Mouse (Mus musculus): ENCODE data around the gene Mpzl1. TPM values are rescaled to one million over a fixed set of nuclear protein-coding genes. Genes with fewer than 3 reads are reported as not detected.
A peak's percentile ranks its signal among the peaks of the same experiment; 100 is the strongest.

Gene Mpzl1
- total RNA-seq, 2 experiments from 2014 or later, result 66.8 to 67.1 TPM

DNA sequence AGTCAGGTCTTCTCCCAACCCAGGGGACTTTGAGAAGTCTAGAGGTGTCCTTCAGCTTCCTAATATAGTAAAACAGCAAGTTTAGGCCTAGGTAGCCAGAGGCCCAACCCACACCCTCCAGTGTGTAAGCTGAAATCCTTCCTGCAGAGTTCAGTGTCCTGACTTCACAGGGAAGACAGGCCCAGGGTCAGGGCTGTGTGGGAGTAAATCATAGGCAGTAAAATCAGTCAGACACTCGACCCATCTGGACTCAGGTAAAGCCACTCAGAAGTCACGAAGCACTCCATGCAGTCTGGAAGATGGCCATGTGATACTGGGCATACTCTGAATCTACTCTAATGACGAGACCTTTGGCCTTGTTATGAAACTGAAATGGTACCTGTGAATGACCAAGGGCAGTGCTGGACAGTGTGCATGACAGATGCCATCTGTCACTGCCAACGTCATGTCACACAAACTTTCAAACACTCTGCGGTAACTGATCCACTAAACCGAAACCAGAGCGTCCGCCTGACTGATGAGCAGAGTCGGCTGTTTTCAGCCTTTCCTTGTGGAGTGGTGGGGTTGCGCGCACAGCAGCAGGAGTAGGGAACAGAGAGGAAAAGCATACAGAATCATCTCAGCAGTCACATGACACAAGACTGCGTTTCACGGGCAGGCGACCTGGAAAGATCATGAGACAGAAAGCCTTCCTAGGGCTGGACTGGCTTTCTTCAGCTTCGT is 39.5 kb downstream of the Mpzl1 start:
- no peak for DNase-seq (ENCODE audit: extremely low spot score in 1 of 2, low spot score in 2 of 2)
- intact Hi-C loops (cut with DNase I), result no loop called here

GRCm38 (mm10) chr1:165592295-165593082 is 41.8 kb downstream of the Mpzl1 start:
- intact Hi-C loops (cut with DNase I), result no loop called here
- DNase-seq (ENCODE audit: extremely low spot score in 1 of 2, low spot score in 2 of 2), result no peak

DNA sequence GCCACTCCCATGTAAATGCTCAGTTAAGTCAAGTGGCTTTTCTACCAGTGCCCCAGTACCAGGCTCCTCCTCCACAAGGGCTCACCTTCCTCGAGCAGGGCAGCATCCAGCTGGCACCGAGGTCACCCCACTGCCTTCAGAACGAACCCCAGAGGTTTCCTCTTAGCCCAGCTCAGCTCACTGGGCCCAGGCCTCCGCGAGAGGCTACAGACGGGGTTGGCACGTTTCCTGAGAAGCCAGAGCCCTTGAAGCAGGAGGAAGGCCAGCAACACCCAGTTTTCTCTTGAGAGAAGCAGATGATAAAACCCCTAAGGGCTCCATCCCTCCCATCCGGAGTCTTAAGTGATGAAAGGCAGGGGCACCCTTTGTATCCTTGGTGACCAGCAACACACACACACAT is 43.6 kb downstream of the Mpzl1 start:
- intact Hi-C loops (cut with DNase I), result no loop called here
- DNase-seq (ENCODE audit: extremely low spot score in 1 of 2, low spot score in 2 of 2), result no peak

- intact Hi-C loops (cut with DNase I), result loop anchor here (5.0 kb wide), 1 partner anchor 53 kb away; no protein-coding TSS in a partner anchor
Observed at GRCm38 (mm10) chr1:165589280-165590048, 44.9 kb downstream of the Mpzl1 start.

DNA sequence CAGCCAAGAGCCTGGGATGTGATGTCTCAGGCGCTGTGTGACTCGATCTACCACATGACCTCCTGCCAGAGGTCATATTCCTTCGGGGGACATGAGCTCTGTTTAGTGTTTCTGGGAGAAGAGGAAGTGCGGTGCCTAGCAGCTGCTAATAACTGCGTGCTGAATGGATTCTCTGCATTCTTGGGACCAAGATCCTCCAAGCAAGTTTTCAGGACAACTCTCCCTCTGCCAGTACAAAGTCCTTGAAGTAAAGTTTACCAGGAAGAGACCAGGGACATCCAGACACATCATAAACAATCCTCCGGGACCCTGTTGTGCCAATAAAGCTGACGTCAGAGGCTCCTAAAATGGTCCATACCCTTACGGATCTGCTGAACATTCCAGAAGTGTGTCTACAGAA is 46.5 kb downstream of the Mpzl1 start:
- intact Hi-C loops (cut with DNase I), result loop anchor here (5.0 kb wide), 1 partner anchor 54 kb away; no protein-coding TSS in a partner anchor

More at GRCm38 (mm10) chr1:165589280-165590048, 44.9 kb downstream of the Mpzl1 start:
- peak in 1 of 2 experiments; percentile 83 for DNase-seq (ENCODE audit: extremely low spot score in 1 of 2, low spot score in 2 of 2)

GRCm38 (mm10) chr1:165586366-165586765 is 48.0 kb downstream of the Mpzl1 start:
- DNase-seq (ENCODE audit: extremely low spot score in 1 of 2, low spot score in 2 of 2), result no peak
- intact Hi-C loops (cut with DNase I), result loop anchor here (5.0 kb wide), 1 partner anchor 56 kb away; no protein-coding TSS in a partner anchor

More for the DNA sequence above, 46.5 kb downstream of the Mpzl1 start:
- DNase-seq (ENCODE audit: extremely low spot score in 1 of 2, low spot score in 2 of 2), result no peak

GRCm38 (mm10) chr1:165585389-165586104 is 48.8 kb downstream of the Mpzl1 start:
- intact Hi-C loops (cut with DNase I), result loop anchor here (2.0 to 5.0 kb wide), 2 partner anchors 57 to 149 kb away; no protein-coding TSS in a partner anchor
- DNase-seq (ENCODE audit: extremely low spot score in 1 of 2, low spot score in 2 of 2), result peak in 1 of 2 experiments; percentile 53

GRCm38 (mm10) chr1:165583529-165584184 is 50.7 kb downstream of the Mpzl1 start:
- DNase-seq (ENCODE audit: extremely low spot score in 1 of 2, low spot score in 2 of 2), result peak; percentile 78 to 91
- intact Hi-C loops (cut with DNase I), result loop anchor here (2.0 to 5.0 kb wide), 2 partner anchors 74 to 151 kb away; no protein-coding TSS in a partner anchor

- intact Hi-C loops (cut with DNase I), result loop anchor here (5.0 kb wide), 1 partner anchor 76 kb away; no protein-coding TSS in a partner anchor
- no peak for DNase-seq (ENCODE audit: extremely low spot score in 1 of 2, low spot score in 2 of 2)
Observed at GRCm38 (mm10) chr1:165581255-165581654, 53.1 kb downstream of the Mpzl1 start.

GRCm38 (mm10) chr1:165579332-165579731 is 55.0 kb downstream of the Mpzl1 start:
- no peak for DNase-seq (ENCODE audit: extremely low spot score in 1 of 2, low spot score in 2 of 2)
- intact Hi-C loops (cut with DNase I), result no loop called here

DNA sequence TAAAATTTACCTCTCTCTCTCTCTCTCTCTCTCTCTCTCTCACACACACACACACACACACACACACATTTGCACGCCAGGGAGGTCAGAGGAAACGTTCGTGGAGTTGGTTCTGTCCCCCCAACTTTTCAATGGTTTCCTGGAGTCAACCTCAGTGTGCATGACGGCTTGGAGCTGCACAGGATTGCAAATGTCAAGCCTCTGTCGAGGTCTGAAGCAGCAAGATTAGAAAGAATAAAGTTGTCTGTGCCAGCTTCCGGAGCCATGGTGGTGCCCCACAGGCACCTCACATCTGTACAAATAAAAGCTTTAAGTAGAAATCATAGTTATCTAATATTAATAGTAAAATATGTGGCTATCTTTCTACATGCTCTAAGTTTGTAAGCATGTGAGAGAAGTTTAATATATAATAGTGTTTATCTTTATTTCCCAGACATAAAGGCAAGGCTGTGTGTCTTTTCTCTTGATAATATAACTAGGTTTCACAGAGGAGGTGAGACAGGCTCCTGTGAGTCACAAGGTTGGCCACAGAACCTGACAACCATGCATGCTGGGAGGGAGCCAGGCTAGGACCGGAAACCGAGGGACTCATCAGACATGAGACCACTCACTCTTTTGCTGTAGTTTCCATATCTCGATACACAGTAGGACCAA is 57.8 kb downstream of the Mpzl1 start:
- DNase-seq (ENCODE audit: extremely low spot score in 1 of 2, low spot score in 2 of 2), result no peak

GRCm38 (mm10) chr1:165576005-165576404 is 58.3 kb downstream of the Mpzl1 start:
- intact Hi-C loops (cut with DNase I), result no loop called here
- DNase-seq (ENCODE audit: extremely low spot score in 1 of 2, low spot score in 2 of 2), result no peak

More for the DNA sequence above, 57.8 kb downstream of the Mpzl1 start:
- intact Hi-C loops (cut with DNase I), result no loop called here

GRCm38 (mm10) chr1:165567466-165567865 is 66.9 kb downstream of the Mpzl1 start:
- intact Hi-C loops (cut with DNase I), result no loop called here
- no peak for DNase-seq (ENCODE audit: extremely low spot score in 1 of 2, low spot score in 2 of 2)

GRCm38 (mm10) chr1:165565283-165565682 is 69.1 kb downstream of the Mpzl1 start:
- DNase-seq (ENCODE audit: extremely low spot score in 1 of 2, low spot score in 2 of 2), result no peak
- intact Hi-C loops (cut with DNase I), result no loop called here

DNA sequence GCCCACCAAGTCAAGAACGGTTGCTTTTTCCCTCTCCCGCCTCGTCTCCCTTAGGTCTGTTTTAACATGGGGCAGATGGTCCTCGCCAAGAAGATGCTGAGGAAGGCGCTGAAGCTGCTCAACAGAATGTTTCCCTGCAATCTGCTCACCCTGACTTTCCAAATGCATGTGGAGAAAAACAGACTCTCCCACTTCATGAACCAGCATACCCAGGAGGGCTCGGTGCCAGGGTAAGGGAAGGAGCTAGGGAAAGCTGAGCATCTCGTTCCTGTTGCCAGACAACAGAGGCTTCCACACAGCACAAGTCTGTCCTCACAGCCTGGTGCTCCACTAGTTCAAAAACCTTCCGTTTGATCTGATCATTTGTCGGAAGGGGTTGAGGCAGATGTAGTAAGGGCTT is 75.3 kb downstream of the Mpzl1 start:
- intact Hi-C loops (cut with DNase I), result no loop called here
- peak; percentile 78 to 86 for DNase-seq (ENCODE audit: extremely low spot score in 1 of 2, low spot score in 2 of 2)

- DNase-seq (ENCODE audit: extremely low spot score in 1 of 2, low spot score in 2 of 2), result peak; percentile 35 to 42
- intact Hi-C loops (cut with DNase I), result no loop called here
Observed at GRCm38 (mm10) chr1:165556711-165557110, 77.6 kb downstream of the Mpzl1 start.
